Mouse (Mus musculus): Measurements from ENCODE around the gene Pacrg.
A peak's percentile ranks its signal among the peaks of the same experiment; 100 is the strongest.

Gene Pacrg

DNA sequence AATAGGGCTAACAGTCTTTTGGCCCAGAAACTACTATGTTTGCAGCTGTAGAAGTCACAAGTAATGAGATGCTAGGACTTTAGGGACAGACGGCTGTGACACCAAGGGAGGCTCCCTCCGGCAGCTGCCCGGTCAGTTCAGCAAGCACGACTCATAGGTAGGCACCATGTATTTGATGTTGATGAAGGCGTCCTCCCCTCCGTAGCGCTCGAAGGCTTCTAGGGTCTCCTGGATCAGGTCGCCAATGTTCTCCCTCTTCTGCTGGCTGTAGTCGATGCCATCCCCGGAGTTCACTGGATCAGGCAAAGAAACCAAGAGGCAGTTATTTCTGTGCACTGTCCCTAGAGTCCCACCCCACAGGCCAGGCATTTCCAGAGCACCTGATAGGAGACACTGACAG lies 436.9 kb downstream of the Pacrg start:
- DNase-seq (ENCODE audit: low read depth), result no peak

DNA sequence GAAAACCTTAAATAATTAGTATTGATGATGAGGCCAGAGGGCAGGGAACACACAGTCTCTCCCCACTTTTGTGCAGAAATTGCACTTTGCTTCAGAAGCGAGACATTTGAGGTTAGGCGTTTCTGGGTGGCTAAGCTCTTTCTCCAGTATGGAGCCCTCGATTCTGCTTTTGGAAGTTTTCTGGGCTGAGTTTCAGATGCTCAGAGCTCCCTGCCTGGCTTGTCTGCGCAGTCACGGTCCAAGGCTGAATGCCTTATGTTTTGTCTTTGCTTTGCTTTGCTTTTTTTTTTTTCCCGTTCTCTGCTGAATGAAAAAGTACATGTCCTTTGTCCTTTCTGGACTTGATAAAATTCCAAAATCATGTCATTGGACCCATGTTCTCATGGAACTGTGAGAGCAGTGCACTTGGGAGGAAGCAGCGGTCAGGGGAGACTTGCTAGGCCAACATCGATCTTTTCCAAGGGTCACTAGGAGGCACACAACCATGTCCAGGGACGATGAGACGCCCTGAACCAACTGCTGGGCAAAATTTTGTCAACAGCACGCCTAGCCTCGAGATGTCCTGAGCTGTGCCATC lies 438.0 kb downstream of the Pacrg start:
- DNase-seq (ENCODE audit: low read depth), result no peak

DNA sequence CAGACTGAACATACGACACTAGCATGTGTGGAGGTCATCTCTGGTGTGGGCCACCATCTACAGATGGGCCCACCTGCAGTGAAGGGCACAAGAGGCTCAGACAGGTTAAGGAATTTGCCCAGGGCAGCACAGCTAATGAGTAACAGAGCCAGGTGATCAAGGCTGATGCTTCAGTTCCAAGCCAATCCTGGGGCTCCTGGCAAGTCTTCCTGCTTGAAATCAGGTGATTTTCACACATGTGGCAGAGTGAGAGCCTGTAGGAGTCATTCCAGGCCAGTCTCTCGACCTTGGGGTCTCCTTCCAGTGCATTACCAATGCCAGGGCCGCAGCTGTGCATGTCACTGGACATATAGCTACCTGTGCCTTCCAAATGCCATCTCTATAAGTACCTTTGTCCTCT lies 438.6 kb downstream of the Pacrg start:
- no peak for DNase-seq (ENCODE audit: low read depth)

DNA sequence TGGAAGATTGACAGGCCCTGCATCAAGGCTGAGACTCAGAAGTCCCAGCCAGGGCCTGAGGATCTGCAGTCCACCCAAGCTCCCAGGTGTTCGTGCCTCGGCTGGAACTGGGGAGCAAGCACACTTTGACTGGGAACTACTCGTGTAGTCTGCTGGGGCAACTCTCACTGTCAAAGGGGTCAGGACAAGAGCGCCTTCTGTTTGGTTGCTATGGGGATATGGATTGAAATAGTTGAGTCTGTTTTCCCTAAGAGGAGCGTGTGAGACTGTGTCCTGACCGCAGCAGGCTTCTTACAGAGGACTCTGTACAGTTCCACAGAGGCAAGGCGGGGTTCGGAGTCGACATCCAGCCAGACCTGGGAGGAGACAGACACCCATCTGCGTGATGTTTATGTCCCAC lies 440.4 kb downstream of the Pacrg start:
- DNase-seq (ENCODE audit: low read depth), result no peak

DNA sequence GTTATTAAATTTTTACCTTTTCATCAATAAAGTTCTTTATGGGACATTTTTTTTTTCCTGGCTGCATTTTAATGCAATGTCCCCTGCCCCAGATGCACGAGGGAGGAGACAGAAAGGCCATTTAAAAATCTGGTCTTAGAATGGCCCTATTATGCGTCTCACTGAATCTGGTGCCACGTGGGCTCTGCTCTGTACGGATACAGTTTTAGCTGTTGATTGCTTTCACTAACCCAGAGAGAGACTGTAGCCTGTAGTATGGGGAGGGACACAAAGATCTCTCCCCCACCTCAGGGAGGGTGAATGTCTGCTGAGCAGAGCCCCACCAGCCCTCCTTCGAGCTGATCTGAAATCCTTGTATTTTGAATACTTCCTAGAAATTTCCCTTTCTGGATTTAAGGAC lies 441.2 kb downstream of the Pacrg start:
- no peak for DNase-seq (ENCODE audit: low read depth)

DNA sequence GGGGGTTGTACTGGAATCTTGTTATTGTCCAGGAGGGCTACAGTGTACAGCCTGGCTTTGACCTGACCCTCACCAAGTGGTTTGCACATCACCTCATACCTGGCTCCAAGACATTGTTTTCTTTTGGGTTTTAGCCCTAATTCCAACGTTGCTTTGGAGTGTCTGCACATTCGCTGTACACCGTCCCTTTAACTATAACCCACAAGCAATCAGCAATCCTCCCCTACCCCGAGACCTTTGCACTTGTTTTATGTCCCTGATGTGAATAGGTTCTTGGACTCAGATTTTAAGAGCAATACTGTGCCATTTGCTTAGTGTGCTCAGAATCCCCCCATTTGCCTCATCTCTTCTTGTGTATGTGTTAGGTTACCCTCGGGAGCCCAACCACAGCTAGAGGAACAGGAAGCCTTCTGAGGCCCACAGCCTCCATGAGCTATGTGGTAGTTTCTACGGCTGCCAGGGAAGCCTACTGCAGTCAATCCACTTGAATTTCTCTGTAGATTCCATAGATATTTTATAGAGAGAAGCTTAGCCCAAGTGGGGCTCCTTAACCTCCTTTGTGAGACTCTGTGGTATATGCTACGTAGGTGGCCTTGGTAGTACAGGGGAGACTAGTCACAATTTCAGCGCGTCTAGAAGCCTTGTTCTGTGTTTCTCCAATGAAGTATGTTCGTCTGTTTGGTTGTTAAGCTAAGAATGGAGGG lies 442.0 kb downstream of the Pacrg start:
- DNase-seq (ENCODE audit: low read depth), result peak; percentile 14

DNA sequence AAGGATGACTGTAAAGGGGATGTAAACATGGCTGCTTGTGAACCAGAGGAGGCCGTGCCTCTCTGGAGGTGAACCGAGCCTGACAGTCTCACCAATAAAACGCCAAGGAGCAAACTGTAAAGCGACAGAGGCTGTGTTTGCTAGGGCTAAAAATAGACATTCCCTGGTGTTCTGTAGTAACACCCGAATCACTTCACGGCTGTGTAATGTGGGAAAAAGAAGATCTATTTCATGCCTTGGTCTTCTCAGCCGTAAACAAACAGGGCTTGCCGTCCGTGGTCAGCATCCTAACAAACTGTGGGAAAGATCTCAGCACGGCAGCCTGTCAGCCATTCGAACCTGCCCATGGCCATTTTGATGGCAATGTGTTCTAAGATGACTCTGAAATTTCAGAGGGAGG lies 442.8 kb downstream of the Pacrg start:
- no peak for DNase-seq (ENCODE audit: low read depth)

DNA sequence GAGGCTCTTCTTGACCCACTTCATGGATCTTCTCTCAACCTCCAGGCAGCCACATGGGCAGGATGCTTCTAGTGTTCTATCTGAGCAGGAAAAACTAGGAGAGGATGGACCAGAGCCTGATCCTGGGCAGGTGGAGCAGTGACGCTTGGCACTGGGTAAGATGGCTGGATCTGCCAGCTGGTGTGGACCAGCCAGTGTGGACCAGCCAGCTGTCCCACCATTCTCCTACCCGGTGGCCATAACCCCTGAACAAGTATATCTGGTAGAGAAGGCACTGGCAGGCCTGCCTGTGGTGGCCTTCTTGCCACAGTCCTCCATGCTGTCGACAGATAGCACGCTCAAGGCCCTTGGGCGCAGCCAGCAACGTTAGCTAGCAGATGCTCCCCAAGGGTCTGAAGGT lies 443.2 kb downstream of the Pacrg start:
- no peak for DNase-seq (ENCODE audit: low read depth)

DNA sequence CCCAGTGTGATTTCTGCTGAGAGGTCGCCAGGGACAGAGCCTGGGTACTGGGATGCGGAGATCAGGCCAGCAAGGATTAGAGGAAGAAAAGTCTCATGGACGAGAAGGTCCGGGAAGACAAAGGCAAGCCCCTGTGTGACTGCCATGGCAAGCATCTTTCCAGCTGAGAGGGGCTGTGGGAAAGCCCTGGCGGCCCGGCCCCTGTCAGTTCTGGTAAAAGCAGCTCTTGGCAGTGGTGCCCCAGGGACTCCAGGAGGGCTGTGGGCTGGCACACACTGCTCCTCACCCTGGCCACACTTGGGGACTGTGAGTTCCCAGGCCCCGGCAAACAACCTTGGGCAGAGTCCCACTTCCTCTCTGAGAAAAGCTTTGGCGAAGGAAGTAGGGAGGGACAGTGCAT lies 445.3 kb downstream of the Pacrg start:
- DNase-seq (ENCODE audit: low read depth), result no peak

DNA sequence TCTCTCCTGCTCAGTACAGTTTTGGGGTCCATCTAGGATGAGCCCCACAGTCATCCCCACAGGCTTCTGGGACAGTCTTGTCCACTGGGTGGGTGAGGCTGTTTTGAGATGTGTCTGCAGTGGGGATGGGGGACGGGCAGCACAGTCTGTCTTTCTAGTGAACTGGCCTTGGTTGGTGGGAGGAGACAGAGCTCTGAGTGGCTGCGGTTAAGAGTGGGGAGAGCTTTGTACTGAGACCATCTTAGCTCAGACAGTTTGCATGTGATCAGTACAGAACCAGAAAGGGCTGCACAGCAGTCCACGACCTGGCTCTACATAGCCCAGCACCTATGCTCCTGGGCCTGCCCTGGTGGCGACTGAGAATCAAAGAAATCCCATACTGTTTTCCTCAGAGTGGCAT lies 446.3 kb downstream of the Pacrg start:
- DNase-seq (ENCODE audit: low read depth), result no peak

DNA sequence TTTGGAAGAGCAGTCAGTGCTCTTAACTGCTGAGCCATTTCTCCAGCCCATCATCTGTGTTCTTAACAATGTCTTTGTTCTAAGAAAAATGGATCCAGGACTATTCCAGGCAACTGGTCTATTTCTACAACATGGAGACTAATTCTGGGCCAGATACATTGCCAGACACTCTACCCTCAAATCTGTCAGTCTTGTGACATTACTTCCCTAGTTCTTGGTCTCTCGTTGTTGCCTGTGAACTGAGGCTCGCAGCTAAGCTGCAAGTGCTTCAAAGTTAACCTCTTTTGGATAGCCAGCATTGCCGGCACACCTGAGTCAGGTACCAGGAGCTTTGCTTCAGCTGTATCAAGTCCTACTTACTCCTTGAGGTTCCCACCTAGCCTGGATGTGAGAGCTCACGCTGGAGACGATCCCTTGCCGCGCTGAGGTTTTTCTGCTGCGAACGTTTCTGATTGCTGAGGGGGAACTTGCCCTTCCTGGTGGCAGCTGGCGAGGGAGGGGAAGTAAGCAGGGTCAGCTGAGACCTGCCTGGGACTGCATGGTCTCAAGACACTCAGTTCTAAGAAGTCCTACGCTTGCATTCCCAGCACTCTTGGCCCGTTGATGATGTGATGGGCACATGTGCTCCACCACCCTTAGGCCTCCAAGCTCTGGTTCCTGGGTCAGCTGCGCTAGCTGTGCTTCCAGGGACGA lies 447.6 kb downstream of the Pacrg start:
- DNase-seq (ENCODE audit: low read depth), result peak; percentile 25

DNA sequence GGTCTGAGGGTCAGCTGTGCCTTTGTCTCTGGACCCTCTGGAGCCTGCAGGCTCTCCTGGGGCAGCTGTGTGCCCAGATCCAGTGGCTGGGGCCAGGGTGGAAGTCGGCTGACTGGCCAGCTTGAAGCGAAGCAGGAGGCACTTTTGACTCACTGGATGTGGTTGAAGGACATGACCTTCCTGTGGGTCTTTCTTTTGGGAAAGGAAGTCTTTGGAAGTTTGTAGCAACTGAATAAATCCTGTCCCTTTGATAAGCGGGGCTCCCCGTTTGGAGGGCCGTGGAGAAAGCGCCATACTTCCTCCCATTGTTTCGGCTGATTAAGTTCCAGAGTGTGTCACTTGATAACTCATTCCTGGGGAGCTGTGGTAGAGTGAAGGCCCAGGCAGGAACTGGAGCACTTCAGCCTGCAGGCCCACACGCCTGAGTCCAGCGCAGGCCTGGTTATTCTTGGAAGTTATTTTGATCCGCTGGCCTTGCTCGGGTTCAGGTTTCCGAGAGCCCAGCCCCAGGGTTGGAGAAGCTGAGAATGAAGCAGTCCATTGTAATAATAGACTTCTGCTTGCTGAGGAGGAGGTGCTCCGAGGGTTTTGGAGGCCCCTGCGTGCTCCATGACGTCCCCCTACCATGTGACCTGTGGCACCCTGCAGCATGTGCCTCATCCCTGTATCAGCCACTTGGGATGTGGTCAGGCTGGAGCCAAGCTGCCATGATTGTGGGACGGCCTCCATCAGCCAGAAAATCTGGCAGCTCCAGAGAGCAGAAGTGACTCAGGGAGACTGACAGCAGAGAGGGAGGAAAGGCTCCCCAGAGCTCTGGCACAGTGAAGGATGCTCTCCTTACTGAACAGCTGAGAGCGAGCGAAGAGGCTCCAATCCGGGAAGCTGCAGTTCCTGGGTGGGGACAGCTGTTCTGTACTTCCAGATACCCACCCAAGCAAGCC lies 449.6 kb downstream of the Pacrg start:
- no peak for DNase-seq (ENCODE audit: low read depth)

DNA sequence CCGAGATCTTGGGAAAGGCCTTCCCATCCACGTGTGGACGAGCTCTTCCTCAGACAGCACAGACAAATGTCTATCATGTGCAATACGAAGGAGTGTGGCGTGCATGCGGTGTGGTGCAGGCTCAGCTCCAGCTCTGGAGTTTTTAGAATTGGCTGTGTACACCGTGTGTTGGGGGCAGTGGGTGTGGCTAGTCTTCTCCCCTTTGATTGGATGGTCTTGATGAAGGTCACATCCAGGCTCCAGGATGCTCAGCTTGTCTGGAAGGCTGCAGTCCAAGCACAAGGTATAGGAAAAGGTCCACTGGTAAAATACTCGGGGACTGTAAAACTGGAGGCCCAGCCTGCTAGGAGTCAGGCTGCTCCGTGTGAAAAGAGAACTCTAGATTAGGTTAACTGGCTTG lies 450.4 kb downstream of the Pacrg start:
- DNase-seq (ENCODE audit: low read depth), result no peak

DNA sequence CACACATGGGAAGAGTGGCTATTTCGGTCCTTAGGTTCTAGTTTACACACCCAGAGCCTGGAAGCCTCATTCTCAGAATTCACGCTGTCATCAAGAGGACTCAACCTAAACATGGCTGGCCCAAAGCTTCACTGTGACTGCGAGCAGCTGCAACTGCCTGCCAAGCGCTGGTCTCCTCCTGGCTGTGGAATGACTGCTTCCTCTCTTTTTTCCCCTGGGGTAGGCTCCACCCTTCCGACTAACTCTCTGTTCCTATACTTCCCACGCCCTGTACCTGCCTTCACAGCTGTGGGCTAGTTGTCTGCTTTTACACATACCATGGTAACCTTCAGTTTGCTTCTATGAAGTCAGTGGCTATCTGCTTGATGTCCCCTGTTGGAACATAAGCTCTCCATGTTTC lies 453.6 kb downstream of the Pacrg start:
- no peak for DNase-seq (ENCODE audit: low read depth)

DNA sequence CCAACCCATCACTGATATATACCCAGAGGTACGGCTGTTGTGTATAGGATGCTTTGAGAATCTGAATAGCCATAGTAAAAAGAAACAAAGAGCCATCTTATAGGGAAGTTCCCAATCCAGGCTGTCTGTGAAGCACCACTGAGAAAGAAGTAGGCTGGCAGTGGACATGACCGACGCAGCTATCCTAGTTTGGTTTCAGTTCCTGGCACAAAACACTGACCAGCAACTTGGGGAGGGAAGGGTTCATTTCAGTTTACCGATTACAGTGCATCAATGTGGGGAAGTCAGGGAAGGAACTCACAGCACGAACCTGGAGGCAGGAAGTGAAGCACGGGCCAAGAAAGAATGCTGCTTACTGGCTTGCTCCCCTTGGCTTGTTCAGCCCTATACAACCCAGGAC lies 456.7 kb downstream of the Pacrg start:
- no peak for DNase-seq (ENCODE audit: low read depth)

DNA sequence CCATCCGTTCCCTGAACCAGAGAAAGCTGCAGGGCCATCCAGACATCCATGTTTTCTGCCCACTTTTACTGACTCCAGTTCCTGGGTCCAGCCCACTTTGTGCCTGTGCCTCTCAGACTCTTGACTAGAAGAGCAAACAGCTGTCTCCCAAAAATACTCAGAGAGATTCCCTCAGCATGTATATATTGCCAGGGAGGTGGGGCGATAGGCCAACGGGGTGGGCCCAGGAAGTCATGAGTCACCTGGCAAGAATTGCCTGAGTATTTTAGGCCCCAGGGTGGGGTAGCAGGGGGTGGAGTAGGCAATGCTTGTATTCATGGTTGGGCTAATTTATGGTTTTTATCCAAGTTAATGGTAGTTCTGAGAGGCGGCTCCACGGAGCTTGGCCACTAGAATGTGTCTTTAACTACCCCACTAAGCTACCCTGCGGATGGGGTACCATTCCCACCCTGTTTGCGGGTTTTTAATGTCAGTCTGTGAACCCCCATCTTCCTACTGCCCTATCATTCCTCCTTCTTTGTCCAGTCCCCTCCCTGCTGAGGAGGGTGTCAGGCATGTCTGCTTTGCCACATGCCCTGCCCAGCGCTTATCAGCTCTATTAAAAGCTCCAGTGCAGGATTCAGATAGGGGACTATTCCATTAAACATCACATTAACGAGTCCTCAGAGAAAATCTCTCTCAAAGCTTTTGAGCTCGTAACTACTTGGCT lies 461.5 kb downstream of the Pacrg start:
- DNase-seq (ENCODE audit: low read depth), result no peak

DNA sequence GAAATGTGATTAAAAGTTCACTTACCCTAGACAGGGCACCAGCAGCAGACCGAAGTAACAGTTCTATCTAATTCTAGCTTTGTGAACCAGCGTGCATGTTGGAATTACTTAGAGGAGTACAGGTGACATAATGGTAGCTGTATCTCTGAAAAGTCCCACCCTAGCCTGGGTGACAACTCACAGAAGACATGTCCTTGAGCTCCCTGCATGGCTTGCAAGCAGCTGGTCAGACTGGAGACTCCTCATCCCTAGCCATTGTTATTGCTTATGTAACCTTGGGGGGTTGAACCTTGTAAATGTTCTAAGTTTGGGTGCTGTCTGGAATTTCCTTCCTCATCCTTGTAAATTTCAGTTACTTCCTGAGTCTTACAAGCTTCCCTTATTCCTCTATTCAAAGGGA lies 462.5 kb downstream of the Pacrg start:
- DNase-seq (ENCODE audit: low read depth), result no peak

DNA sequence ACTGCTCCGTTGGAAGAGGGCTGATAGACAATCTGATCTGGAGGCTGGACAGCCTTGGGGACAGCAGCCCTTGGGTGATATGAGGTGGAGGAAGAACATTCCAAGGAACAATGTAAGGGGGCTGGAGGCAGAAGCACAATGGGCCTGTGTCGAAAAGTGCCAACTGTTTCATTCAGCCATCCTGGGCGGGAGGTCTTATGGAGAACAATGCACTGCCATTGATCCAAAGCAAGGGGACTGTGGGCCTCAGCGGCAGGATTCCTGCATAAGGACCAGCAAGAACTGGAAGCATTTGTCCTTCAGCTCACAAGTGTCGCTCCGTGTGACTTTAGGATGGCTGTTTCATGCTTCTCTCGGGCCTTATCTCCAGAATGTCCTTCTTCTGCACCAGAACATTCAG lies 465.8 kb downstream of the Pacrg start:
- no peak for DNase-seq (ENCODE audit: low read depth)

DNA sequence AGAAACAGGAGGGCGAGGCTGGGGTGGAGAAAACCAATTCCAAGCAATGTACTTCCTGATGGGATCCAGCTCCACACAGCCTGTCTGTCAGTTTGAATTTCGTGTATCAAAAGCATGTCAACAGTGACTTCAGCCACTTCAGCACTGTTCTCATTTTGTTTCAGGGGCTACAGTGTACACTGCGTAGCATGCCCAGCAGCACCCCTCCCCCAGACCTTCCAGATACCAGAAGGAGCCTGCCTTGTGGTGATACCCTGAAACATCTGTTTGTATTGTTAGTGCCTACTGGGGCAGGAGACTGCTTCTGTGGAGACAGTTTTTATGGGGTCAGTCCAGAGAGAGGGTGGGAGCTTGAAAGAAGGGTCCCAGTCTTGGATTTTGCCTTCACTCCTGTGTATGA lies 466.4 kb downstream of the Pacrg start:
- no peak for DNase-seq (ENCODE audit: low read depth)

DNA sequence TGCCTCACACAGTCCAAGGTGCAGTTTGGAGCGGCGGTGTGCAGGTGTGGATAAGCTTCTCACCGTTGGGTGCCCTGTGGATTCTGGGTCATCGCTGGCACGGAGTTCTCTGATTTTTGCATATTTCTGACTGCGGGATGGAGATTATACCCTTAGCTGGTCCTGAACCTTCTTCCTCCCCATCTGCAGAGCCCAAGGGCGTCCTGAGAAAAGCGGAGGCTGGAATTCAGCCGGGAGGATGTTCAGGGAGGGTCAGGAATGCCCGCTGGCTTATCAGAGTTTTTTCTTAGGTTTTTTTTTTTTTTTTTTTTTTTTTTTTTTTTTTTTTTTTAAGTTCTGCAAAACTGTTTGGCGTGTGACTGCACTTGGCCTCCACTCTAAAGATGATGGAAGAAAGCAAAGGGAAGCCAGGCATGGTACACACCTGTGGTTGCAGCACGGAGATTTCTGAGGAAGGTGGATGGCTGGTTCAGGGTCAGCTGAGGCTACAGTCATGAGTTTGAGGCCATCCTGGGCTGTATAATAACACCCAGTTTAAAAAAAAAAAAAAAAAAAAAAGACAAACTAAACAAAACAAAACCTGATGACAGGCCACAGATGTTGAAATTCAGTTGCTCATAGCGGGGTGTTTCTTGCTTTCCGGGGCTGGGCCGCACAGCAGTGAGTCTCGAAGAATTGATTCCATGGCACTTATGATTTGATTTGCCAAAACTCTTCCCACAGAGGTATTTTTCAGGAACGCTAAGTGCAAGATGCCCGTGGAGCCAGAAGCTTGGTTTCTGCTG lies 467.9 kb downstream of the Pacrg start:
- no peak for DNase-seq (ENCODE audit: low read depth)

DNA sequence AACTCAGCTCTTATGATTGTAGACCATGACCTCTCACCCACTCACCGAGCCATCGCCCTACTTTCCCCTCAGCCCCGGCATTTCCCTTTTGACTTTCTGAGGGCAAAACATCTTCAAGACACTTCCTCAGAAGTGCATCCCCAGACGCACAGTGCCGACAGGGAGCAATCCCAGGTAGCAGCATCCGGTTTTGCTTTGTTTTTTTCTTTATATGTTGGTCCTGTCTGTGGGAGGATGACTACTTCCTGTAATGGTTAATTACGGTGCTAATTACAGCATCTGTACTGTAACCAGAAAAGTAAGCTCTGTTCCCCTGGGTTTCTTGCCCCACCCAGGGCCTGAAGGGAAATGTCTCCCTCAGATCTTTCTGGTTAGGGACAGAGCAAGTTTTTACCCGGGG lies 468.6 kb downstream of the Pacrg start:
- DNase-seq (ENCODE audit: low read depth), result no peak
